Mouse (Mus musculus) bone marrow, adult 2 months (tissue): Measurements from ENCODE around the gene Srp72. TPM values are rescaled to one million over a fixed set of nuclear protein-coding genes. Genes with fewer than 3 reads are reported as not detected.

Experiments
- H3K27ac ChIP-seq: fragments of 200-500 bp; 2 replicates; pipeline ENCODE4 v1.5.1; 2012; ENCODE audit warnings: low read depth, mild to moderate bottlenecking, control low read depth, inconsistent platforms, low read length; ENCODE audit not compliant: control insufficient read depth, poor library complexity, insufficient read depth
- H3K4me1 ChIP-seq: fragments of 200-500 bp; 2 replicates; pipeline ENCODE4 v1.6.1; 2011; ENCODE audit warnings: low read length; ENCODE audit not compliant: control insufficient read depth, insufficient read depth
- H3K4me3 ChIP-seq: fragments of 200-500 bp; replicated peaks from 2 replicates; pipeline ENCODE3; 2011; ENCODE audit warnings: mild to moderate bottlenecking, low read depth, low read length, control low read depth; ENCODE audit not compliant: control insufficient read depth
- CTCF ChIP-seq: fragments of 200-500 bp; IDR thresholded peaks from 2 replicates; pipeline ENCODE4 v1.5.1; 2011; ENCODE audit warnings: low read length, control low read depth; ENCODE audit not compliant: control insufficient read depth, insufficient read depth
- POLR2A ChIP-seq: fragments of 200-500 bp; IDR thresholded peaks from 2 replicates; pipeline ENCODE4 v1.6.1; 2011; ENCODE audit warnings: low read depth, mild to moderate bottlenecking, control low read depth, low read length, borderline replicate concordance; ENCODE audit not compliant: control insufficient read depth
- WGBS: fragments of 180-500 bp; shearing (Covaris S2); methylation state at CpG from one replicate; pipeline ENCODE4 v1.1.7; 2018; 5-methylcytosine and 5-hydroxymethylcytosine counted together
- polyA plus RNA-seq: library from polyadenylated mRNA; stranded (reverse); fragments of >200 nt; gene quantifications from 2 replicates; pipeline ENCODE4 v1.2.4, GENCODE M21; 2011; ENCODE audit warnings: low replicate concordance; ENCODE audit not compliant: missing spikeins, insufficient read depth, insufficient read length

Gene Srp72
- 66.7 and 73.8 TPM in 2 replicates for polyA plus RNA-seq

- Histone ChIP-seq H3K4me3 (peak within 1 kb of the TSS; percentile 96), H3K4me1 (no peaks in the 10 kb centered on the region; the same call in 1 of the 2 replicates), H3K27ac (peak within 1 kb of the TSS; percentile 87)
- WGBS: under 1% methylated on average over 60 of the region's 60 CpGs
- peak; percentile 54; the same call in 1 of the 2 replicates for TF ChIP-seq POLR2A
- TF ChIP-seq CTCF: no peak
Observed at GRCm38 (mm10) chr5:76974554-76975285, at the start of gene Srp72. Gene Srp72, plus strand, starts transcription at chr5:76974683.

- no peak overlapping the region for H3K4me3 ChIP-seq
- no peak for TF ChIP-seq POLR2A
- no peak for TF ChIP-seq CTCF
- 90% methylated on average over 16 of the region's 16 CpGs for WGBS
- no peak overlapping the region for H3K27ac ChIP-seq
- peaks cover 1% of the 10 kb centered on the region; the same call in 1 of the 2 replicates for H3K4me1 ChIP-seq
Observed at GRCm38 (mm10) chr5:76928124-76928832, 46.2 kb upstream of the Srp72 start.

- 64% methylated on average over 7 of the region's 7 CpGs for WGBS
Observed at GRCm38 (mm10) chr5:76929180-76929877, 45.2 kb upstream of the Srp72 start.

GRCm38 (mm10) chr5:76939717-76940116 lies 34.8 kb upstream of the Srp72 start:
- WGBS: 91% methylated on average over 8 of the region's 8 CpGs
- Histone ChIP-seq H3K4me3 (no peak overlapping the region), H3K4me1 (no peaks in the 10 kb centered on the region), H3K27ac (no peak overlapping the region)
- no peak for TF ChIP-seq CTCF
- TF ChIP-seq POLR2A: no peak

More at GRCm38 (mm10) chr5:76929180-76929877, 45.2 kb upstream of the Srp72 start:
- TF ChIP-seq POLR2A: no peak
- no peak overlapping the region for H3K4me3 ChIP-seq
- H3K27ac ChIP-seq: no peak overlapping the region
- peaks cover 1% of the 10 kb centered on the region; the same call in 1 of the 2 replicates for H3K4me1 ChIP-seq

- whole genome bisulfite sequencing: 83% methylated on average over 4 of the region's 4 CpGs
- Histone ChIP-seq H3K4me1 (no peaks in the 10 kb centered on the region), H3K4me3 (no peak overlapping the region), H3K27ac (no peak overlapping the region)
- TF ChIP-seq POLR2A (no peak), CTCF (no peak)
Observed at GRCm38 (mm10) chr5:76941975-76942374, 32.5 kb upstream of the Srp72 start.

- TF ChIP-seq CTCF (no peak), POLR2A (no peak)
- H3K4me1 ChIP-seq: no peaks in the 10 kb centered on the region
- WGBS: 86% methylated on average over 4 of the region's 4 CpGs
- H3K4me3 ChIP-seq: no peak overlapping the region
- H3K27ac ChIP-seq: no peak overlapping the region
Observed at GRCm38 (mm10) chr5:76942505-76942904, 32.0 kb upstream of the Srp72 start.

- TF ChIP-seq POLR2A: no peak
- TF ChIP-seq CTCF: no peak
- 58% methylated on average over 6 of the region's 6 CpGs for WGBS
- H3K4me3 ChIP-seq: no peak overlapping the region
- H3K27ac ChIP-seq: no peak overlapping the region
- H3K4me1 ChIP-seq: no peaks in the 10 kb centered on the region; the same call in 1 of the 2 replicates
Observed at GRCm38 (mm10) chr5:76944965-76945677, 29.4 kb upstream of the Srp72 start.
